Mouse (Mus musculus) neural tube, embryonic 12.5 days (tissue): Measurements from ENCODE around the gene Gmppb. TPM values are rescaled to one million over a fixed set of nuclear protein-coding genes. Genes with fewer than 3 reads are reported as not detected.

Source experiments
- ATAC-seq: fragments of 200-750 bp; cut with Nextera tagmentation; 2 replicates; pipeline ENCODE4 v1.8.0; 2017; ENCODE audit warnings: low read depth, mild to moderate bottlenecking, moderate TSS enrichment, moderate library complexity; ENCODE audit not compliant: low FRiP score
- H3K27ac ChIP-seq: fragments of 300-500 bp; sonication (generic); 2 replicates; pipeline ENCODE4 v1.5.1; 2016
- H3K27me3 ChIP-seq: fragments of 300-500 bp; sonication (generic); replicated peaks from 2 replicates; pipeline ENCODE4 v1.6.1; 2016; ENCODE audit warnings: mild to moderate bottlenecking
- H3K36me3 ChIP-seq: fragments of 300-500 bp; sonication (generic); 2 replicates; pipeline ENCODE4 v1.6.1; 2016; ENCODE audit warnings: mild to moderate bottlenecking
- H3K4me1 ChIP-seq: fragments of 300-500 bp; sonication (generic); 2 replicates; pipeline ENCODE4 v1.6.1; 2016
- H3K4me2 ChIP-seq: fragments of 300-500 bp; sonication (generic); replicated peaks from 2 replicates; pipeline ENCODE4 v1.6.1; 2016; ENCODE audit warnings: mild to moderate bottlenecking
- H3K4me3 ChIP-seq: fragments of 300-500 bp; sonication (generic); 2 replicates; pipeline ENCODE4 v1.5.1; 2016
- H3K9ac ChIP-seq: fragments of 300-500 bp; sonication (generic); 2 replicates; pipeline ENCODE4 v1.6.1; 2016; ENCODE audit warnings: mild to moderate bottlenecking
- H3K9me3 ChIP-seq: fragments of 300-500 bp; sonication (generic); 2 replicates; pipeline ENCODE4 v1.6.1; 2016; ENCODE audit warnings: mild to moderate bottlenecking
- WGBS: fragments of 180-500 bp; shearing (Covaris S2); methylation state at CpG from one replicate; pipeline ENCODE4 v1.1.7; 2016; 5-methylcytosine and 5-hydroxymethylcytosine counted together
- polyA plus RNA-seq: library from polyadenylated mRNA; unstranded; fragments of >200 nt; fragmentation: Nextera tagmentation; extraction: Ambion mirVana; gene quantifications from 2 replicates; pipeline ENCODE4 v1.2.1, GENCODE M21; 2016

Gmppb gene
- polyA plus RNA-seq, 1 experiment from 2014 or later: 18.3 TPM

GRCm38 (mm10) chr9:108032126-108032525 lies 16.9 kb upstream of the Gmppb start:
- Histone ChIP-seq H3K9me3 (no peaks in the 10 kb centered on the region), H3K4me3 (no peak overlapping the region), H3K36me3 (peaks cover 56% of the 10 kb centered on the region), H3K4me2 (no peak overlapping the region), H3K4me1 (no peaks in the 10 kb centered on the region), H3K27ac (no peak overlapping the region), H3K9ac (no peak overlapping the region), H3K27me3 (no peaks in the 10 kb centered on the region)
- 94% methylated on average over 5 of the region's 5 CpGs for WGBS
- ATAC-seq: no peak

GRCm38 (mm10) chr9:108035331-108036156 lies 13.5 kb upstream of the Gmppb start:
- Histone ChIP-seq H3K27me3 (no peaks in the 10 kb centered on the region), H3K9ac (no peak overlapping the region), H3K4me3 (no peak overlapping the region), H3K4me2 (no peak overlapping the region), H3K4me1 (no peaks in the 10 kb centered on the region), H3K9me3 (no peaks in the 10 kb centered on the region), H3K36me3 (peaks cover 58% of the 10 kb centered on the region), H3K27ac (no peak overlapping the region)
- 100% methylated on average over 2 of the region's 2 CpGs for WGBS
- ATAC-seq: no peak

- Histone ChIP-seq H3K4me3 (no peak overlapping the region), H3K4me1 (peaks cover 16% of the 10 kb centered on the region), H3K36me3 (peaks cover 59% of the 10 kb centered on the region), H3K27ac (no peak overlapping the region), H3K9ac (no peak overlapping the region), H3K9me3 (no peaks in the 10 kb centered on the region), H3K27me3 (no peaks in the 10 kb centered on the region), H3K4me2 (no peak overlapping the region)
- 97% methylated on average over 8 of the region's 8 CpGs for WGBS
- no peak for ATAC-seq
Measured at GRCm38 (mm10) chr9:108044751-108045492, 4.1 kb upstream of the Gmppb start.

GRCm38 (mm10) chr9:108046582-108046981 lies 2.5 kb upstream of the Gmppb start:
- Histone ChIP-seq H3K9ac (no peak overlapping the region), H3K9me3 (no peaks in the 10 kb centered on the region), H3K27me3 (no peaks in the 10 kb centered on the region), H3K4me3 (no peak overlapping the region), H3K4me1 (peaks cover 23% of the 10 kb centered on the region), H3K36me3 (peaks cover 59% of the 10 kb centered on the region), H3K27ac (no peak overlapping the region), H3K4me2 (no peak overlapping the region)
- WGBS: 89% methylated on average over 4 of the region's 4 CpGs
- ATAC-seq: no peak

GRCm38 (mm10) chr9:108047601-108048565 lies 1.2 kb upstream of the Gmppb start:
- H3K4me1 ChIP-seq: peaks cover 23% of the 10 kb centered on the region
- peaks cover 49% of the 10 kb centered on the region for H3K36me3 ChIP-seq
- H3K9ac ChIP-seq: peak overlapping the region; percentile 45; the same call in 1 of the 2 replicates
- no peak overlapping the region for H3K27ac ChIP-seq
- 50% methylated on average over 17 of the region's 17 CpGs for WGBS
- peak overlapping the region; percentile 86 for H3K4me2 ChIP-seq
- H3K9me3 ChIP-seq: no peaks in the 10 kb centered on the region
- no peak for ATAC-seq
- no peaks in the 10 kb centered on the region for H3K27me3 ChIP-seq
- H3K4me3 ChIP-seq: peak overlapping the region; percentile 70

GRCm38 (mm10) chr9:108048566-108048955 lies 481 bp upstream of the Gmppb start:
- H3K9ac ChIP-seq: peak overlapping the region; percentile 45
- peak overlapping the region; percentile 86 for H3K4me2 ChIP-seq
- peaks cover 46% of the 10 kb centered on the region for H3K36me3 ChIP-seq
- no peaks in the 10 kb centered on the region for H3K27me3 ChIP-seq
- H3K4me1 ChIP-seq: peaks cover 29% of the 10 kb centered on the region
- peak; percentile 58 for ATAC-seq
- H3K4me3 ChIP-seq: peak overlapping the region; percentile 70
- under 1% methylated on average over 19 of the region's 19 CpGs for WGBS
- no peak overlapping the region for H3K27ac ChIP-seq
- H3K9me3 ChIP-seq: no peaks in the 10 kb centered on the region

GRCm38 (mm10) chr9:108049561-108050251 lies 664 bp downstream of the Gmppb start:
- Histone ChIP-seq H3K9ac (peak overlapping the region; percentile 69), H3K27ac (no peak overlapping the region), H3K27me3 (no peaks in the 10 kb centered on the region), H3K36me3 (peaks cover 56% of the 10 kb centered on the region), H3K4me2 (peak overlapping the region; percentile 86), H3K9me3 (no peaks in the 10 kb centered on the region), H3K4me1 (peaks cover 29% of the 10 kb centered on the region), H3K4me3 (peak overlapping the region; percentile 70)
- WGBS: 44% methylated on average over 15 of the region's 15 CpGs
- ATAC-seq: peak; percentile 12; the same call in 1 of the 2 replicates

GRCm38 (mm10) chr9:108051184-108051930 lies 2.3 kb downstream of the Gmppb start:
- whole genome bisulfite sequencing: 95% methylated on average over 15 of the region's 15 CpGs
- no peaks in the 10 kb centered on the region for H3K9me3 ChIP-seq
- no peak overlapping the region for H3K4me2 ChIP-seq
- no peak overlapping the region for H3K4me3 ChIP-seq
- peaks cover 58% of the 10 kb centered on the region for H3K36me3 ChIP-seq
- no peak overlapping the region for H3K9ac ChIP-seq
- ATAC-seq: no peak
- H3K4me1 ChIP-seq: peaks cover 29% of the 10 kb centered on the region
- no peaks in the 10 kb centered on the region for H3K27me3 ChIP-seq
- H3K27ac ChIP-seq: no peak overlapping the region

- H3K36me3 ChIP-seq: peaks cover 58% of the 10 kb centered on the region
- H3K4me1 ChIP-seq: peaks cover 29% of the 10 kb centered on the region
- no peak overlapping the region for H3K9ac ChIP-seq
- H3K27me3 ChIP-seq: no peaks in the 10 kb centered on the region
- 83% methylated on average over 4 of the region's 4 CpGs for WGBS
- H3K4me3 ChIP-seq: no peak overlapping the region
- no peak for ATAC-seq
- H3K27ac ChIP-seq: no peak overlapping the region
- no peaks in the 10 kb centered on the region for H3K9me3 ChIP-seq
- H3K4me2 ChIP-seq: no peak overlapping the region
Measured at GRCm38 (mm10) chr9:108051931-108052220, 2.8 kb downstream of the Gmppb start.

GRCm38 (mm10) chr9:108052411-108052810 lies 3.4 kb downstream of the Gmppb start:
- H3K9me3 ChIP-seq: no peaks in the 10 kb centered on the region
- WGBS: 75% methylated on average over 7 of the region's 7 CpGs
- no peak overlapping the region for H3K4me3 ChIP-seq
- H3K4me1 ChIP-seq: peaks cover 29% of the 10 kb centered on the region
- H3K27me3 ChIP-seq: no peaks in the 10 kb centered on the region
- no peak overlapping the region for H3K4me2 ChIP-seq
- no peak for ATAC-seq
- no peak overlapping the region for H3K27ac ChIP-seq
- H3K36me3 ChIP-seq: peaks cover 58% of the 10 kb centered on the region
- H3K9ac ChIP-seq: no peak overlapping the region
